Mouse (Mus musculus): ENCODE results near the gene Grcc10. TPM values are rescaled to one million over a fixed set of nuclear protein-coding genes. Genes with fewer than 3 reads are reported as not detected.
A peak's percentile ranks its signal among the peaks of the same experiment; 100 is the strongest.

The Grcc10 gene
- polyA plus RNA-seq, 1 experiment from 2014 or later: 701 TPM

MicroRNAs within 50 kb of the gene (microRNA counts, 519-probe panel; counts per million panel counts)
- microRNA mmu-miR-141 (not detected), microRNA mmu-miR-200c (not detected)

Small RNA genes lying within 50 kb of the gene (microRNA-seq; reads per million reads assigned to microRNA genes)
- gene Mir141 (4.2 reads per million, percentile 19 among the genes with 10 or more reads in this experiment), gene Mir200c (21.5 reads per million, percentile 36 among the genes with 10 or more reads in this experiment)

Other genes starting within 250 kb of the Grcc10 start
- gene C1rl, start 248.3 kb downstream of the Grcc10 start, polyA plus RNA-seq (2014; fragmentation: Nextera tagmentation; extraction: Ambion mirVana): 0.31 and 0.46 TPM in 2 replicates
- 0.20 and 0.26 TPM in 2 replicates for gene C1ra, start 229.0 kb downstream of the Grcc10 start, polyA plus RNA-seq (2014; fragmentation: Nextera tagmentation; extraction: Ambion mirVana)
- 0.59 and 0.77 TPM in 2 replicates for gene C1s1, start 199.0 kb downstream of the Grcc10 start, polyA plus RNA-seq (2014; fragmentation: Nextera tagmentation; extraction: Ambion mirVana)
- not detected in 2 replicates for gene C1rb, start 171.1 kb downstream of the Grcc10 start, polyA plus RNA-seq (2014; fragmentation: Nextera tagmentation; extraction: Ambion mirVana)
- gene C1s2, start 105.3 kb downstream of the Grcc10 start, polyA plus RNA-seq (2014; fragmentation: Nextera tagmentation; extraction: Ambion mirVana): 0.07 TPM in 1 of 2 replicates, not detected in the other
- gene Lpcat3, start 78.3 kb downstream of the Grcc10 start, polyA plus RNA-seq (2014; fragmentation: Nextera tagmentation; extraction: Ambion mirVana): 42.4 and 42.9 TPM in 2 replicates
- gene Emg1, start 29.2 kb downstream of the Grcc10 start, polyA plus RNA-seq (2014; fragmentation: Nextera tagmentation; extraction: Ambion mirVana): 91.4 and 94.1 TPM in 2 replicates
- gene Phb2, start 29.0 kb downstream of the Grcc10 start, polyA plus RNA-seq (2014; fragmentation: Nextera tagmentation; extraction: Ambion mirVana): 241 and 242 TPM in 2 replicates
- gene Ptpn6, start 2.7 kb downstream of the Grcc10 start, polyA plus RNA-seq (2014; fragmentation: Nextera tagmentation; extraction: Ambion mirVana): 3.5 and 4.3 TPM in 2 replicates
- not detected in 2 replicates for gene Gm45234, start 14.6 kb upstream of the Grcc10 start, polyA plus RNA-seq (2014; fragmentation: Nextera tagmentation; extraction: Ambion mirVana)
- gene Atn1, start 15.2 kb upstream of the Grcc10 start, polyA plus RNA-seq (2014; fragmentation: Nextera tagmentation; extraction: Ambion mirVana): 25.9 and 26.0 TPM in 2 replicates
- gene Eno2, start 28.3 kb upstream of the Grcc10 start, polyA plus RNA-seq (2014; fragmentation: Nextera tagmentation; extraction: Ambion mirVana): 142 and 174 TPM in 2 replicates
- 3.7 and 6.4 TPM in 2 replicates for gene Lrrc23, start 38.4 kb upstream of the Grcc10 start, polyA plus RNA-seq (2014; fragmentation: Nextera tagmentation; extraction: Ambion mirVana)
- 5.2 and 6.6 TPM in 2 replicates for gene Spsb2, start 67.3 kb upstream of the Grcc10 start, polyA plus RNA-seq (2014; fragmentation: Nextera tagmentation; extraction: Ambion mirVana)
- gene Tpi1, start 72.9 kb upstream of the Grcc10 start, polyA plus RNA-seq (2014; fragmentation: Nextera tagmentation; extraction: Ambion mirVana): 413 and 474 TPM in 2 replicates
- gene Usp5, start 88.1 kb upstream of the Grcc10 start, polyA plus RNA-seq (2014; fragmentation: Nextera tagmentation; extraction: Ambion mirVana): 180 and 182 TPM in 2 replicates
- 29.3 and 36.2 TPM in 2 replicates for gene Cdca3, start 88.2 kb upstream of the Grcc10 start, polyA plus RNA-seq (2014; fragmentation: Nextera tagmentation; extraction: Ambion mirVana)
- 0.21 and 1.2 TPM in 2 replicates for gene Gnb3, start 98.9 kb upstream of the Grcc10 start, polyA plus RNA-seq (2014; fragmentation: Nextera tagmentation; extraction: Ambion mirVana)
- 13.3 and 17.6 TPM in 2 replicates for gene P3h3, start 116.4 kb upstream of the Grcc10 start, polyA plus RNA-seq (2014; fragmentation: Nextera tagmentation; extraction: Ambion mirVana)
- 16.6 and 17.6 TPM in 2 replicates for gene Gpr162, start 122.6 kb upstream of the Grcc10 start, polyA plus RNA-seq (2014; fragmentation: Nextera tagmentation; extraction: Ambion mirVana)
- gene Cd4, start 146.8 kb upstream of the Grcc10 start, polyA plus RNA-seq (2014; fragmentation: Nextera tagmentation; extraction: Ambion mirVana): 0.27 and 0.35 TPM in 2 replicates
- 2.1 and 2.8 TPM in 2 replicates for gene Lag3, start 170.3 kb upstream of the Grcc10 start, polyA plus RNA-seq (2014; fragmentation: Nextera tagmentation; extraction: Ambion mirVana)
- gene Ptms, start 178.7 kb upstream of the Grcc10 start, polyA plus RNA-seq (2014; fragmentation: Nextera tagmentation; extraction: Ambion mirVana): 674 and 707 TPM in 2 replicates
- gene Mlf2, start 190.0 kb upstream of the Grcc10 start, polyA plus RNA-seq (2014; fragmentation: Nextera tagmentation; extraction: Ambion mirVana): 577 and 614 TPM in 2 replicates
- gene Cops7a, start 224.2 kb upstream of the Grcc10 start, polyA plus RNA-seq (2014; fragmentation: Nextera tagmentation; extraction: Ambion mirVana): 92.4 and 93.1 TPM in 2 replicates

Measured in hindbrain, embryonic 14.5 days (tissue).